Mouse (Mus musculus) cerebellum, postnatal 25 days (tissue): ENCODE data around the gene Timeless.
"Not testable (repeated sequence)": the region's sequence is repeated elsewhere in the genome, so short reads cannot be mapped to it uniquely, and the experiment has no call there.

Experiments
- DNase-seq, 2 experiments: peaks; one replicate each; pipeline ENCODE4 v3.0.0; 2021; ENCODE audit warnings: mixed read lengths in 2 of 2

Gene Timeless

DNA sequence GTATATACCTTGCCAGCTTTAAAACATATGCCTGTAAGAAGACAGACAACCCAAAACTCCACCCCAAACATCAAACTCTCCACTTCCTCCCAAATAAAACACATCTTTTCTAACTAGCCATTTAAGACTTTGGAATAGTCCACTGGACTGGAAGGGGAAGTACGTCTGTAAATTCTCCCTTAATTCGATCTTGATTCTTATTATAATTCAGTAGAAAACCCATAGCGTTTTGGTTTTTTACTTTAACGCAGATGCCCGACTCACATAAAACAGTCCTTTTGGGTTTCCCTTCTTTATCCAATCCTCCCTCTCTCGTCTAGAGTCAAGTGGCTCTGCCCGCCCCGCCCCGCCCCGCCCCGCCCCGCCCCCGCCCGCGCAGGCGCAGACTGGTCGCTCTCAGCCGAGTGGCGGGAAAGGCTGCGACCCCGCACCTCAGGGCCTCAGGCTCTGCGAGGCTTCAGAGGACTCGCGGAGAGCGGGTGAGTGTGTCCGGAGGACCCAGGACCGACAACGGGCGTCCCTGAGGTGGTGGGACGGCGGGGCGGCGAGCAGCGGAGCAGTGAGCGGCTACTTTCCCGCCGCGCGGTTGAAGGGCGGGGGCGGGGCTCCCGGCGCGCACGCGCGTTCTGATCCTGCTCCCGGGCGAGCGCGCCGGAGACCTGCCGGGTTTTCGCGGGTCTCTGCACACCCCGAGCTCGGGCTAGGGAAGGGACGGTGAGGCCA lies at the start of gene Timeless:
Gene Timeless (plus strand): TSS at position 369 of the 723 bp plus-strand sequence.
- peak; percentile 94 to 96 for DNase-seq

DNA sequence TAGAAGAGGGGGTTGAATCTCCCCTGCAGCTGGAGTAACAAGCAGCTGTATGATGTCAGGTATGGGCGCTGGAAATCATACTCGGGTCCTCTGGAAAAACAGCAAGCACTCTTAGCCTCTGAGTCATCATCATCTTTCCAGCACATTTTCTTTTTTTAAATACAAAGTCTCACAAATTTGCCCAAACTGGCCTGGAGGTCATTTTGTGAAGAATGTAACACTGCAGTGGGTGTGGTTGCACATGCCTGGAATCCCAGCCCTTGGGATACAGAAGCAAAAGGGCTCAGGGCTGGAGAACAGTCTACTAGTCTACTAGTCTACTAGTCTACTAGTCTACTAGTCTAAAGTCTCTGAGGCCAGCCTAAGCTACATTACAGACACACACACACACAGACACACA lies 47.6 kb upstream of the Timeless start:
- DNase-seq, result no peak

DNA sequence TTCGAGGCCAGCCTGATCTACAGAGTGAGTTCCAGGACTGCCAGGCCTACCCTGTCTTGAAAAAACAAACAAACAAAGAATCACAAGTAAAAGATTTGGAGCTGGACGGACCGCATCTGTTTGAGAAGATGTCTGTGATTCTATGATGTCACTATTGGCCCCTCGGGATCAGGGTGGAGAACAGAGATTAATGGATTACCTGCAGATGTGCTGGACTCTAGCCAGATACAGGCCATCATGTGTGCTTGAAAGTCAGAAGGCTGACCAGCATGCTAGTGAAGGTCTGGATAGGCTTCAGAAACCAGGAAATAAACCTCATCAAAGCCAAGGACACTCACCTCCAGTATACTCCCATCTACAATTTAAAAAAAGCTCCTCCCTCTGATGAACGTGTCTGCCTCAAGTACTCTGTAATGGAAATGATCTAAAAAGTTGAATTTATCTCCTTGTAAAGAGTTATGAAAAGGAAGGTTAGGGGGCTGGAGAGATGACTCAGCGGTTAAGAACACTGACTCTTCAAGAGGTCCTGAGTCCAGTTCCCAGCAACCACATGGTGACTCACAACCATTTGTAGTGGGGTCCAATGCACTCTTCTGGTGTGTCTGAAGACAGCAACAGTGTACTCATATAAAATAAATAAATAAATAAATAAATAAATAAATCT lies 46.5 kb upstream of the Timeless start:
- DNase-seq, result no peak

DNA sequence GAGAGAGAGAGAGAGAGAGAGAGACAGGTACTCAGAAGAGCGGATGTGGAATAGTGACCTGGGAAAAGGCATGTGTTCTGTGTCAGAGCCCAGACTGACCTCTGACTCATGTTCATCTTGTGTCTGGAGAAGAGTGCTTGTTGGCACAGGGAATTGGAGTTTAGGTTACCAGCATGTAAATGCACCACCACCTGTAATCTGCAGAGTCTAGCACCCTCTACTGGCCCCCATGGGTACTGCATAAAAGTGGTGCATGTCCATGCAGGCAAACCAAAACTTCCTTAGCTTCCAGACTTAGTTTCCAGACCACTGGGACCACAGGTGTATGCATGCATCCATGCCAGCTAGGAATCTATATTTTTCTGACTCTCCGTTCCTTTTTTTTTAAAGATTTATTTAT lies 45.9 kb upstream of the Timeless start:
- DNase-seq, result peak; percentile 81 to 89

DNA sequence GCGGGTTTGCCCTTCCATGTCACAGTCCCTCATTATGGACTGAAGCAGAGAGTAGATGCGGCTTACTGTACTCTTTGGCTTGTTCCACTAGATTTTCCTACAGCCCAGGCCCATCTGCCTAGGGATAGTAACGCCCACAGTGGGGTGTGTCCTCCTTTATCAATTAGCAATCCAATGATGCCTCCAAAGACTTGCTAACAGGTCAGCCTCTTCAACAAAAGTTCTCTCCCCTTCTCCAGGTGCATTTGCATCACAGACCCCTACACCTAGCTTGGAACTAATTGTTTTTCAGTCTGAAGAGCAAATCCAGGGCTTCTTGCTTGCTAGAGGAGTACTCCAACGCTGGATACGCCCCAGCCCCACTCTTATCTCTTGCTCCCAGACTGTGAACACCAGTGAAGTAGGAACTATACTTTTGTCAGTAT lies 44.7 kb upstream of the Timeless start:
- no peak for DNase-seq

DNA sequence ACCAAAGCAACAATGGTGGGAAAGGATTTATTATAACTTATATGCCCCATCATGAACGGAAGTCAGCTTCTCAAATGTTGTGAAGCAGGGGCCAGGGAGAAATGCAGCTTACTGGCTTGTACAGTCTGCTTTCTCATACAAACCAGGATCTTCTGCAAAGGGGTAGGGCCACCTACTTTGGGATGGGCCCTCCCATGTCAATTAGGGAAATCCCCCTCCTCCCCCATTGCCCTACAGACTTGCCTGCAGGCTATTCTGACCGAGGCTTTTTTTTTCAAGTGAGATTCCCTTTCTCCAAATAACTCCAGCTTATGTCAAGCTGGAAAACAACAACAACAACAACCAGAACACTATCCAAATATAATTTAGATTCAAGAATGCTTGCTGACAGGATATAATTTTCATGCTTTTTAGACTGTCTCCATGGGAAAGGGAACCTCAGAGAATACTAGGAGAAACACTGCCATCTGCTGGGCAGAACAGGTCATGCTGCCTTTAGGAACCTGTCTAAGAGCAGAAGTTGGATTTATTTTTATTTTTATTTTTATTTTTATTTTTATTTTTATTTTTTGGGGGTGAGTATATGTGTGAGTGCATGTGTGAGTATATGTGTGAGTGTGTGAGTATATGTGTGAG lies 43.5 kb upstream of the Timeless start:
- DNase-seq, result peak; percentile 75 to 87

DNA sequence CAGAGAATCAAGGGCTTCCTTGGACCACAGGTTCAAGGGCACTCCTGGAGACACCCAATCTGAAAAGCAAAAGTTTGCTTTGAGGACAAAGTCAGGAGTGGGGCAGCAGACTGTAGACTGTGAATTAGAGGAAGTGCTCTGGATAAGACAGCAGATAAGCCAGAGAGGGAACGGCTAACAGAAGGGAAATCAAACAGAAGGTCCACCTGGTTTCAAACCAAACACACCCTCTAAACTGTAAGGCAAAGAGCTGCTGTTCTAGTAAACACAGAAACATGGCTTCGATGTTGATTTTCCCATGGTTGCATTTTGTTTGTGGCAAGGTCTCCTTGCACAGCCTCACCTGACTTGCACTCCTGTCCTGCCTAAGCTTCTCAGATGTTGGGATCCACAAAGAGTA lies 40.4 kb upstream of the Timeless start:
- DNase-seq, result no peak

DNA sequence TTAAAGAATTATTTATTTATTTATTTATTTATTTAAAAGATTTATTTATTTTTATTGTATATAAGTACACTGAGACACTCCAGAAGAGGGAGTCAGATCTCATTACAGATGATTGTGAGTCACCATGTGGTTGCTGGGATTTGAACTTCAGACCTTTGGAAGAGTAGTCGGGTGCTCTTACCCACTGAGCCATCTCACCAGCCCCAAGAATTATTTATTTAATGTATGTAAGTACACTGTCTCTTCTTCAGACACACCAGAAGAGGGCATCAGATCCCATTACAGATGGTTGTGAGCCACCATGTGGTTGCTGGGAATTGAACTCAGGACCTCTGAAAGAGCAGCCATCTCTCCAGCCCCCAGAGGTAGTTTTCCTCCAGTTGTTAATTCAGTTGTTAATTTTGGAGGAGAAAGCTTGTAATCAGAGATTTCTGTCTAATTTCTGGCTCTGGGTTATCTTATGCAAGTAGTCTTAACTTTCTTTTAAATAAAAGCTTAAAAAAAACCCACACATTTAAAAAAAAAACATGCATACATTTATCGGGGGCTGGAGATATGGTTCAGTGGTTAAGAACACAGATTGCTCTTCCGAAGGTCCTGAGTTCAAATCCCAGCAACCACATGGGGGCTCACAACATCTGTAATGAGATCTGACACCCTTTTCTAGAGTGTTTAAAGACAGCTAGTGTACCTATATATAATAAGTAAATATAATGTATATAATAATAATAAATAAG lies 39.7 kb upstream of the Timeless start:
- not testable (repeated sequence) for DNase-seq

DNA sequence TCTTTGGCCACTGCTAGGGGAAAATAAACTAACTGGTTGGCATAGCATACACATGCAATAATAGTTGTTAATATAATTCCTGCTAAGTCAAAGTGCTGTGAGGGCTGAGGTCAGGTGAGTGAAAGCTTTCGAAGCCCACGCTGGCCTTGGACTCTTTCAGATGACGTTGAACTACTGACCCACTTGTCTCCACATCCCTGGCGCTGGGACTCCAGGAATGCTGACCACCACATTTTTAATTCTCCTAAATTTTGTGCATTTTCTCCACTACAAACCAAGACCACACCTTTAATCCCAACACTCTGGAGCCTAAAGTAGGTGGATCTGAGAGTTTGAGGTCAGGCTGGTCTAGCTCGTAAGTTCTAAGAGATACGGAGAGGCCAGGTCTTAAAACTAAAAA lies 38.8 kb upstream of the Timeless start:
- DNase-seq, result no peak

DNA sequence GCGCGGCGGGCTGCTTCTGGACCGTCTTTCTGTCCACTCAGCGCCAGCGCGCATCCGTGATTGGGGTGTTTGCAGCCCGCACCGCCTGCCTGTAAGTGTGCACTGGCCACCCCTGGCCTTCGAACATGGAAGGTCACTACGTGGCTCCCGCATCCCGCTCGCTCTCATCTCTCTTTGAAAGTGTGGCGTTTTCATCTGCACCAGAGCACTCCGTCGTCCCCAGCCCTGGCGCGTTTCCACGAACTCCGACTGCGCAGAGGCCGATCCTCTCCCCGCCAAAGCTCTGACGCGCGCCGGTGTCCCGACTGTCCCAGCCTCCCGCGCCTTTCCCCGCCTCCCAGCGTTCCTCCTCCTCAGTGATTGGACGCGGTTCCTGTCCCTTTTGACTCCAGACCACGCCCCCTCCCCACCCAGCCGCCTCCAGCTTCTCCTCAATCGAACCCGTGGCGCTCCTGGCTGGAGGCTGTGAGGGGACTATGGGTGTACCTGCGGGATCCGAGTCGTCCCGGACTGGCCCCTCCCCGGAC lies 37.8 kb upstream of the Timeless start, which contains the start of gene Gls2:
Gene Gls2 (plus strand): TSS at position 434 of the 527 bp plus-strand sequence.
- DNase-seq, result peak; percentile 99 to 100

DNA sequence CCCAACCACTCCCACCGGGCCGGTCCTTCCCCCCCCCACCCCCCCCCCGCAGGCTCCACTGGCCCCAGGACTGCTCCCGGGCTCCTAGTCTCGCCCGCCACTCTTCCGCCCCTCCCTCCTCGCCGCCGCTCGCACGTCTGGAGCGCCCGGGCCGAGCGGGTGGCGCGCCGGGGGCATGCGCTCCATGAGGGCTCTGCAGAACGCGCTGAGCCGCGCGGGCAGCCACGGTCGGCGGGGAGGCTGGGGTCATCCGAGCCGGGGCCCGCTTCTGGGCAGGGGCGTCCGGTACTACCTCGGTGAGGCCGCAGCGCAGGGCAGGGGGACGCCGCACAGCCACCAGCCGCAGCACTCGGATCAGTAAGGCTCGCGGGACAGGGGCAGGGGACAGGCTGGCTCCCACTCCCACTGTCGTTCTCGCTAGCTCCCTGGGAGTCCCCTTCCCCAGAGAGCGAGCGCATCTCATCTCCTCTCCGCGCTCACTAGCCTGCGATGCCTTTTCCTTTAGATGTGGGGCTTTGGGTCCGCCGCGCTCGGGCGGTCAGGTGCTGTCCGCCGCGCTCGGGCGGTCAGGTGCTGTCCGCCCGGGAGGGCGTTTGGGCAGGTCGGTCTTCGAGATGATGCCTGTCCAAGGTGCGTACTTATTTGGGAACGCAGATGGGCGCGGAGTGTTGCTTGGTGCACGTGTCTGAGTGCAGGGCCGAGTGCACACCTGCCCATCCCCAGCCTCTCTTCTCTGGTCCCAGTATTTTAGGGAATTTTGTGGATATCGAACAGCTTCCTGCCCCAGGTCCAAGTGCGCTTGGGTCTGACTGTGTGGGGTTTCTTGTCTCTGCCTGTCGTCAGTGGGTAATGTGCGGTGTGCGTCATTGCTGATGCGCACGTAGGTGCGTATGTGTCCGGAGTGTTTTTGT lies 37.1 kb upstream of the Timeless start:
- peak; percentile 69 for DNase-seq

DNA sequence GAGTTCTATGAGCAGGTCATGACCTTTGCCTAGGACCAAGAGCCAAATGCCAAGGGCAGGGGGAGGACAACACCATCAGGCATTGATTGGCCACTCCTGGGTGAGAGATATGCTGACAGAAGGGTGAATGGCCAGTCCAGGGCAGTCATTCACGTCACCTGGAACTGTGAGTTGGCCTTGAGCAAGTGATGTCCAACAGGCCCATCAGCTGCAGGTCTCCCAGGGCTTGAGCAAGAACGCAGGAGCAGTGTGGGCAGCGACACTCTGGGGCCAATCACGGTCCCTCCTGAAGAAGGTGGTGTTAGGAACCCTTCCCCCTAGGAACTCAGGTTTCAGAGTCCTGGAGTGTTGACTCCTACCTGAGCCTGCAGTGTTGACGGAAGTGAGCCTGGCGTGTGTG lies 30.0 kb upstream of the Timeless start:
- DNase-seq, result no peak

DNA sequence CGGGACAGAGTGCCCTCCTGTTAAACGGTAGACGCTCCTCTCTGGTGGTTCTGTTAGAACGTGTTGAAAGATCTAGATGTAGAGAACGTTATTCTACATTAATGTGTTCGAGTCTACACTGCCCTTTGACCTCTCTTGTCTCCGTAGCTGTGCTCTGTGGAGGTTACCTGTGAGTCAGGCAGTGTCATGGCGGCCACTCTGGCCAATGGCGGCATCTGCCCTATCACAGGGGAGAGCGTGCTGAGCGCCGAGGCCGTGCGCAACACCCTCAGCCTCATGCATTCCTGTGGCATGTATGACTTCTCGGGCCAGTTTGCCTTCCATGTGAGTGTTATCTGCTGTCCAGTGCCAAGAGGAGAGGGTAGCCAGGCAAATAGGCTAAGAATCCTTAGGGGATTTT lies 26.9 kb upstream of the Timeless start:
- no peak for DNase-seq

DNA sequence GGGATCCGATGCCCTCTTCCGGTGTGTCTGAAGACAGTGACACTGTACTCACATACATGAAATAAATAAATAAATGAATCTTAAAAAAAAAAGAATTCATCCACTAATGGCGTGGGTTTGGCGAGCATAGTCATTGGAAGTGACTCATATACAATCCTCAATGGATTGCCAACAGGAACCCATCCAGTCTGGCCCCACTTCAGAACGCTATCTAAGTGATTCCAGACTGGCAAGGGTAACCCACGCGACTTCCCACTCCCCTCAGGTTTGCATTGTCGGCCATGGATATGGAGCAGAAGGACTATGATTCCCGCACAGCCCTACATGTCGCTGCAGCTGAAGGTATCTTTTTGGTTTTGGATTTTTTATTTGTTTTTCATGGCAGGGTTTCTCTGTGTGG lies 23.5 kb upstream of the Timeless start:
- no peak for DNase-seq

DNA sequence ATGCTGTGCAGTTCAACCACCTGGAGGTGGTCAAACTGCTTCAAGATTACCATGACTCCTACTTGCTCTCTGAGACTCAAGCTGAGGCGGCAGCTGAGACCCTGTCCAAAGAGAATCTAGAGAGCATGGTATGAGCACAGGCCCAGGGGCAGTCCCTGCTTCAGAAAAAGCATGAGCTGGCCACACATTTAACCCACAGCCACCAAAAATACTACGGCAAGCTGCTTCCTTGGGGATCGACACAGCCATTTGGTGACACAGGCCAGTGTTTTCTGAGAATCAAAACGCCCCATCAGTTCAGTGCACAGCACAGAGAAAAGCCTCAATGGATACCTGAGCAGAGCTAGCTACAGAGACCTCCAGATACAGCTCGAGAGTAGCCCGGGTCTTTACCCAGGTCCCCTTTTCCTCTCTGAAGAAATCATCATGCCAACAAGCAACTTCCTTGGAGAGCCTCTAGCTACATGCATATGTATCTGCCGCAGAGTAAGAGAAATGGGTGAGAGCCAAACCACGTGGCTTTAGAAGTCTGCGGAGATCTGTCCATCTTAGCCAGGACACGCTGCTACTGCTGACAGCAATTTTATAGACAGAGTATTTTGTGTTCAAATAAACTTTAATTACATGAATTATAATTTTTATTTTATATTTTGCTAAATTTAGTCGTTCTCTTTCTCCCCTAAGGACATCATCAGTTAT lies 22.4 kb upstream of the Timeless start:
- no peak for DNase-seq

DNA sequence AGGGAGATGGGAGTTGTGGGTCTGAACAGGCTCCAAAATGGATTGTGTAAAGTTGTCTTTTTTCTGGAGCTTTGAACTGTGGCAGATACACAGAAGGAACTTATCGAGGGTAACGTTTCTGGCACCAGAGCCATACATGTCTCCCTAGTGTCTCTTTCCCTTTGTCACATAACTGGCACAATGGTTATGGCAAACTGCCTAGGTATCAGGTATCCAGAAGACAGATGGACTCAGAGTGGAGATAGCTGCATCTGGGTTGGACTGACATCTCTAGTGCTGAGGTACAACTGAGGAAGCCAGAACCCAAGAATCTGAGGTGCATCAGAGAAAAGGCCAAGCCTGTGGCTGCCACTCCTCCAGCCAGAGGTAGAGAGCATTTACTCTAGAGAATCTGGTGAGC lies 21.7 kb upstream of the Timeless start:
- no peak for DNase-seq

DNA sequence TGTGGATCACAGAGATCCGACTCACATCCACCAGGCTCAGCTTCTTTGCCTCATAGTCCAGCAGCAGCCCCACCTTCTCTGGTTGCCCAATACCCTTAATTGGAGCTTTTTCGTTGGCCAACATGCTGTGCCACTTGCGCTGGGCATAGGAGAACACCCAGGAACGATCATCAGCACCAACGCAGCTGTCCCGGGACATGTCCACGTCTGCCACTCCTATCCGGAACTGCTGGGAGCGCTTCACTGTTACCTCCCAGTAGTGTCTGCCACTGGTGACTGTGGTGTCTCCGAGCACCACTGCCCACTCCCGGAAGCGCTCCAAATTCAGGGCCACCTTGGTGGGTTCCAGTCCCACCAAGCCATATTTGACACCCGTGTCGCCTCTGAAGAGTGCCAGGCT lies 20.9 kb upstream of the Timeless start:
- peak; percentile 31 to 32 for DNase-seq

DNA sequence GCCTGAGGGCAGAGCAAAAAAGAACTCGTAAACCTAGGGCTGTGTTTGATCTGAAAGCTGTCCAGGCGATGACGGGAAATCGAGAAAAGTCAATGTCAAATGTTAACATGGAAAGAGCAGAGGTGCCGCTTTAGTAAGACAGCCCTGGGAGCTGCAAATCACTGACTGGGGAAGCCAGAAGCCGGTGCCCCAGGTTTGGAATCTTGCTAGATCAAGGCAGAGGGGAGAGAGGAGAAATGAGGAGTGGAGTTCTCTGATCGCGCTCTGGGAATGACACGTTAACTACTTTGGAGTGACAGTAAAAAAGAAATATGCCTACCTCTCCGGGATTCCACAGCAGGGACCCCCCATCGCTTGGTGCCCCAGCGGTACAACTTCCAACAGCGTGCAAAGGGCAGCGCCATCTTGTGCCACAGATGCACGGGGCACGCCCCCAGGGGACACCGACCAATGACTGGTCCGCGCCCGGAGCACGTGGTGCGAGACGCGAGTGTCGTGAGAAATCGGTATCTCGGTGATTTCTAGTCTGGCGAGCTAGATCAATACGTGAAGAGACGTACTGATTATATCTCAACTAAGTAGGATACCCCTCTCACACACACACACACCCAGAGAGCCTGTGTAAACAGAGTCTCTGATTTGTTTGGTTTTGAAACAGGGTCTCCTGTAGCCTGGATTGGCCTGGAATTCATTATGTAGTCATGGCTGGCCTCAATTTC lies 20.3 kb upstream of the Timeless start, which contains the start of gene Spryd4:
Gene Spryd4 (minus strand): TSS at position 418 of the 719 bp plus-strand sequence.
- DNase-seq, result peak; percentile 90 to 95

DNA sequence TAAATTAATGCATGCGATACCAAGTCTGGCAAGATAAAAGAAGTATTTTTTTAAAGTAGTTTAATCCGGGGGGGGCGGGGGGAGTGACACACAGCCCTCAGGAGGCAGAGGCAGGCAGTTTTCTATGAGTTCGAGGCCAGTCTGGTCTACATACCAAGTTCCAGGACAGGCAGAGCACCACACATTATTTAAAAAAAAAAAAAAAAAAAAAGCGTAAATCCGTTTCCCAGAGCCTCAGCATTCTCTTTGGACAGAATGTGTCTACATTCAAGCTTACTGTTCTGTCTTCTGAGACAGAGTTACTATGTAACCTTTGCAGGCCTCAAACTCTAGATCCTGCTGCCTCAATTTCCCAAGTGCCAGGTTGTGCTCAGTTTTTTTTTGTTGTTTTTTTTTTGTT lies 19.7 kb upstream of the Timeless start:
- no peak for DNase-seq

DNA sequence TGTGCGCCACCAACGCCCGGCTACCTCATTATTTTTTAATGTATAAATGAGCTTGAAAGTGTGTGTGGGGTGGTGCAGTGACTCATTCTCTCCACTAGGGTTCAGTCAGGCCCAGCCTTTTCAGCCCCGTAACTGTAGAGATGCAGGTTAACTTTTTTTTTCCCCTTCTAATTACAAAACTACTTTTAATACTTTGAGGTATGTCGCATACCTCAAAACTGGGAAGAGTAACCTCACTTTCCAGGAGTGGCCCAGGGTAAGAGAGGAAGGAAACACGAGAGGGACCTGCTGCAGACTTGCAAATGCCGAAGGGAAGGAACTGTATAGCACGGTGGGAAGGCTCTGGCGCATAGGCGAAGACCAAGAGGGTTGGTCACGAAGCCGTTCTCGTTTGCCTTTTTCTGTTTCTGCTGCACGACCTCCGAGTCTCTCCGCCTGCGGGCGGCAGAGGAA lies 19.0 kb upstream of the Timeless start:
- peak; percentile 77 to 83 for DNase-seq
